Mouse (Mus musculus) neutrophil, adult 5-6 weeks (primary cell): Measurements from ENCODE around the gene Abhd6. TPM values are rescaled to one million over a fixed set of nuclear protein-coding genes. Genes with fewer than 3 reads are reported as not detected.
A peak's percentile ranks its signal among the peaks of the same experiment; 100 is the strongest.
"Not testable (repeated sequence)": the region's sequence is repeated elsewhere in the genome, so short reads cannot be mapped to it uniquely, and the experiment has no call there.

Experiments used
- ATAC-seq: fragments of 151-379, 151-347 bp; 2 replicates; pipeline ENCODE4 v1.8.0; 2017; ENCODE audit warnings: mild to moderate bottlenecking, moderate TSS enrichment; ENCODE audit not compliant: insufficient number of reproducible peaks, poor library complexity, low FRiP score, severe bottlenecking; ENCODE audit errors: extremely low read depth
- total RNA-seq: library from RNA; stranded (forward); fragments of 200-1000 nt; gene quantifications from 2 replicates; pipeline ENCODE4 v1.2.3, GENCODE M21; 2017

Abhd6 gene
- total RNA-seq, 1 experiment from 2014 or later: 7.2 TPM

- ATAC-seq: peak; percentile 47; the same call in 1 of the 2 replicates
Observed at GRCm38 (mm10) chr14:7994271-7994767, 8.4 kb upstream of the Abhd6 start, which contains the start of gene Dnase1l3. Gene Dnase1l3 (minus strand): TSS chr14:7994573.

- ATAC-seq: peak; percentile 83
Observed at GRCm38 (mm10) chr14:7997255-7997696, 5.4 kb upstream of the Abhd6 start.

GRCm38 (mm10) chr14:7999030-7999429 is 3.7 kb upstream of the Abhd6 start:
- ATAC-seq: no peak

DNA sequence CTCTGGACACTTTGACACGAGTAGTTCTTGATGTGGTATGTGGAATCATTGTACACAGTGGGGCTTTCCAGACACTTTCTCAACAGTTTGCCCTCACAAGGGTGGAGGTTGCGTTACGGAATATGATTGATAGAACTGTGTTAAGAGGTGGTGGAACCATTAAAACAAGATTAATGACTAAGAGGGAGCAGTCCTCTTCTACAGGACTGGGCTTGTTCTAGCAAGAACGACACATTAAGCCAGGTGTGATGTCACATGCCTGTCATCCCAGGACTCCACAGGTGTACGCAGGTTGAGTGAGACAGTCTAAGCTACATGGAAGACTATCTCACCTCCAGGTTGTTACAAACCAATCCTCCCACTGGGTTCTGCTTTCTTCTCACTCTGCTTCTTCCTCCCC is 3.3 kb upstream of the Abhd6 start:
- no peak for ATAC-seq

GRCm38 (mm10) chr14:8000247-8000646 is 2.5 kb upstream of the Abhd6 start:
- ATAC-seq: no peak

- no peak for ATAC-seq
Observed at GRCm38 (mm10) chr14:8000831-8001685, 1.6 kb upstream of the Abhd6 start.

DNA sequence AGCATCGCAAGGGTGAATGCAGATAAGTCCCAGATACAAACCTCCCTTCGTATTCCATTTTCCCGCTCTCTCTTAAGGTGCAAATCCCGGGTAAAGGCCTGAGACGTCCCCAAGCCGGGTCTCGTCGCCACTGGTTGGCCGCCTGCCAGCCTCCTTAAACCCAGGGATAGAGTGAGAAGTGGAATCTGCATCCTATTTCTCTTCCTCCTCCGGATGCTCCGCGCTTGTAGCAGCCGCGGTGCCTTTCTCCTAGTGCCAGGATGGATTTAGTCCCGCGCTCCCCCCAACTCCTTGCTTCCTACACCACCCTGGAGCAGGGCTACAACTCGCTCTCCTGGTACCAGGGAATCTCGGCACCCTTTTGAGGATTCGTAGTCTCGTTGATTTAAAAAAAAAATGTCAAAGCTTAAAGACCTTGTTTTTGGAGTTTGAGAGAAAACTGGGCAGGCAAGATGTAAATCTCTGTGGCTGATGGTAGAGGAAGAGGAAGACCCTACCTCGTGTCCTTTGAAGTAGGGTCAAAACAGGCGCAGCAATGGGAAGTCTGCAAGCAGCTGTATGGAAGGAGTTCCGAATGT is 480 bp downstream of the Abhd6 start:
- no peak for ATAC-seq

DNA sequence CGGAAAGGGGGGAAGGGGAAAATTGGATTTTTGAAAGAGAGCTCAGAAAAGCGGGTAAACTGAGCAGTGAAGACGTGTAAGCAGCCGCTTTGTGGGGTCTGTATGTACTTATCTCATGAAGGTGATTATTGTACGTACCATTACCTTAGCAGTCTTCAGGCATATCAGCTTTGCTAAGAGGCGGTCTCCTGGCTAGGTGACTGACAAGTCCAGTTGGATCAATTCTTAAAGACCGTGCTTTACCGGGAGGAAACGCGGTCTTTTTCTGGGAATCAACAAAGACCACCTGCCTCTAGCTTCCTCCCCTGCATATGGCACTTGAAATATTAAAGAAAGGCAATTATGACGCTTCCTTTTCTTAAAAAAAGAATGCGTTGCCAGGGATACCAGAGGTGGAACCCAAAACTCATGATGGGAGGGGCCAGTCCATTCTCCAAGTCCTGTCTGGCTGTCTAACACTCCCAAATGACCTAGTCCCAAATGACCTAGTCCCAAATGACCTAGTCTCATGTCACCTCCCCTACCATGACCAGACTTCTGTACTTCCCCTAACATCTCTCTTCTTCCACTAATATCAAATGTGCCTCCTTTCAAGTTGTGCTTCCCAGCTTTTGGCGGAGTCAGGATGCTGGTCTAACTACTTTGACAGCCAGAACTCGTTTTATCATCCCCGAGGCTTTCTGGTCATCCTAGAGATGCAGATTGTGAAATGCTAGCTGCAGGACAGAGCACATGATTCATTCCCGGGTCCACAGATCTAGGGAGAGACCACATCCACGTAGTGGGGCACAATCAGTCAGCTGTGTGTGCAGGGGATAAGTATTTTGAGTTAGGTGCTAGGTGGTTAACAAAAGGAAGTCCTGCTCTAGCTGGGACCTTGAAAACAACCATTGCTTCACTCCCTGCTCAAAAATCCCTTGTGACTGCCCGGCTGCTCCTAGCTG is 1.3 kb downstream of the Abhd6 start:
- no peak for ATAC-seq

DNA sequence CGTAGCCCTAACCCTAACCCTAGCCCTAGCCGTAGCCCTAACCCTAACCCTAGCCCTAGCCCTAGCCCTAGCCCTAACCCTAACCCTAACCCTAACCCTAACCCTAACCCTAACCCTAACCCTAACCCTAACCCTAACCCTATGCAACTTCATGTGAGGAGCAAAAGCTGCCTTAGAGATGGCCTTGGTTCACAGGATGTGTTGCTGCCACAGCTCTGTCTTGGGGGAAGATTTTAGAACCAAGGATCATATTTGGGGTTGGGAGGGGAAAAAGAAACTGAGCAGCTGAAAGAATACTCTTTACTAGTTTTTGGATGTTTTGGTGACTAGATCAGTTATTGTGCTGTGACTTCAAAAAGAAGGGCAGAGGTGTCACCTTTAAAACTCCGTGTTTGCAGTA is 3.4 kb downstream of the Abhd6 start:
- ATAC-seq: not testable (repeated sequence)

DNA sequence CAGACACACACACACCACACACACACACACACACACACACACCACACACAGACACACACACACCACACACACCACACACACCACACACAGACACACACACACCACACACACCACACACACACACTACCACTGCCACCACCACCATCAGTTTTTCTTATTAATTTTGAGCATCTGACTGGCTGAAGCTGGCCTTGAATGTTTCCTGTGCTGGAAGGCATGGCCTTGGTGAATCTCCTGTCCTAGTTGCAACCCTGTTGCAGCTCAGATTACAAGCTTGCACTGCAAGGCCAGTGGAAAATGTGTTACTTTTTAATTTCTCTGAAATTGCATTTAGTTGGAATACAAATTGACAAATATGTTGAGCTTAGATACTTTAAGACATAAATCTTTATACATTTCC is 4.4 kb downstream of the Abhd6 start:
- ATAC-seq: no peak

DNA sequence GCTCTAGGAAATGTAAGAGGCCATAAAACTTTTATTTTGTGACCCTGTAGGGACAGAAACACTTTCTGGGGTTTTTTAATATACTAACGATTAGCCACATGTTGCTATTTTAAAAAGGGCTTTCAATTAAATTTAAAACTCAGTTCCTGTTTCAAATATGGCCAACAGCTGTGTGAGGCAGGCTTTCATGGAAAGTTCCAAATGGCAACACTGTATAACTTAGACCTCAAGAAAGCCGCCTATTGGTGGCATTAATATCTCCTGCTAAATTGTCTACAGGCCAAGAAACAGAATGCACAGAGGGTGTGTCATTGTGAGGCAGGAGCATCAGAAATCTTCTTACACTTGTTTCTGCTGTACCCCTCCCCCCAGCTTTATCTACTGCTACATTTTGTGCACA is 4.8 kb downstream of the Abhd6 start:
- ATAC-seq: no peak

DNA sequence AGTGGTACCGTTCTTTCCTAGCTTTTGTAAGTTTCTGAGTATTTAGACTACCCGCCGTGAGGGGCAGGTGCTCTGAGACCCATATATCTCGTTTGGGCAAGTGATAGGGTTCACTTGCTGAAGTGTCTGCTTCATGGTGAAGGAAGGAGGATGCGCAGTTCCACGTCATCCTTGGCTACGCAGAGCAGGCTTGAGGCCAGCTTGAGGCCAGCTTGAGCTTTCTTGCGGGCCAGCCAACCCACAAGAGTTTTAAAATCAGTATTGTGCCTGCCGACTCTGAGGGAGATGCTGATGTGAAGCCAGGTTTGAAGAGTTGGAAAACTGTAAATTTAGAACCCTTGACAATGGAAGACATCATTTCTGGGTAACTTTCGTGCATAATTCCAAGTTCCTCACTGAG is 5.2 kb downstream of the Abhd6 start:
- ATAC-seq: no peak

GRCm38 (mm10) chr14:8011297-8011696 is 8.6 kb downstream of the Abhd6 start:
- ATAC-seq: no peak

DNA sequence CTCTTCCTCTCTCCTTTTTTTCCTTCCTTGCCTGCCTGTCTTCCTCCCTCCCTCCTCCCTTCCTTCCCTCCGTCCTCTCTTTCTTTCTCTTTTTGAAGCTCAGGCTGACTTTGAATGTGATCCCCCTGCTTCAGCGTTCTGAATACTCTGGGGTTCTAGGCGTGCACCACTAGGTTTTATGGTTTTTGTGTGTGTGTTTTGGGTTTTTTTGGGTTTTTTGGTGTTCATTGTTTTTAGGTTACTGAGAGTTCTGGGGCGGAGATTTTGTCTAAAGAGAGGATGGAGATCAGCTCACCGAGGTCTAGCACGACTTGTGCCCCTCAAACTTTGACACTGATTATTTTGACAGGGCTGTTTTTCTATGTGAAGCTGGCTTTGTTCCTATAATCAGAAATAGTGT is 9.2 kb downstream of the Abhd6 start:
- no peak for ATAC-seq

GRCm38 (mm10) chr14:8015756-8016155 is 13.1 kb downstream of the Abhd6 start:
- ATAC-seq: no peak

- ATAC-seq: no peak
Observed at GRCm38 (mm10) chr14:8016276-8016675, 13.6 kb downstream of the Abhd6 start.

GRCm38 (mm10) chr14:8016951-8017350 is 14.2 kb downstream of the Abhd6 start:
- no peak for ATAC-seq

- ATAC-seq: no peak
Observed at GRCm38 (mm10) chr14:8020011-8020410, 17.3 kb downstream of the Abhd6 start.

GRCm38 (mm10) chr14:8020546-8020945 is 17.8 kb downstream of the Abhd6 start:
- ATAC-seq: no peak
